Mouse (Mus musculus) embryo, embryonic 10.5 days (tissue): ENCODE measurements around the gene Cd300a.

Experiments used
- DNase-seq: peaks from one replicate; pipeline ENCODE4 v3.0.0-alpha.2; 2015; ENCODE audit warnings: low spot score

Gene Cd300a

GRCm38 (mm10) chr11:114889991-114890518 is at the start of gene Cd300a:
Gene Cd300a, plus strand, starts transcription at chr11:114890041.
- DNase-seq = no peak

- DNase-seq = peak; percentile 68
Observed at GRCm38 (mm10) chr11:114843818-114844463, 45.9 kb upstream of the Cd300a start.

GRCm38 (mm10) chr11:114844464-114845220 is 45.2 kb upstream of the Cd300a start:
- DNase-seq = no peak

- no peak for DNase-seq
Observed at GRCm38 (mm10) chr11:114846336-114846735, 43.5 kb upstream of the Cd300a start.

- DNase-seq = no peak
Observed at GRCm38 (mm10) chr11:114847008-114847407, 42.8 kb upstream of the Cd300a start.

GRCm38 (mm10) chr11:114849572-114849971 is 40.3 kb upstream of the Cd300a start:
- DNase-seq = peak; percentile 23

GRCm38 (mm10) chr11:114850066-114850451 is 39.8 kb upstream of the Cd300a start:
- peak; percentile 61 for DNase-seq

- peak; percentile 70 for DNase-seq
Observed at GRCm38 (mm10) chr11:114850452-114851268, 39.2 kb upstream of the Cd300a start, which contains the start of gene Gprc5c. Gene Gprc5c, plus strand, starts transcription at chr11:114851152.

GRCm38 (mm10) chr11:114851269-114851607 is 38.6 kb upstream of the Cd300a start:
- DNase-seq = no peak

- DNase-seq = peak; percentile 76
Observed at GRCm38 (mm10) chr11:114851608-114852310, 38.1 kb upstream of the Cd300a start.

- peak; percentile 75 for DNase-seq
Observed at GRCm38 (mm10) chr11:114852311-114853173, 37.3 kb upstream of the Cd300a start.

GRCm38 (mm10) chr11:114853174-114853838 is 36.5 kb upstream of the Cd300a start:
- DNase-seq = no peak

GRCm38 (mm10) chr11:114854581-114854980 is 35.3 kb upstream of the Cd300a start:
- DNase-seq = no peak

- DNase-seq = no peak
Observed at GRCm38 (mm10) chr11:114856125-114856524, 33.7 kb upstream of the Cd300a start.

- no peak for DNase-seq
Observed at GRCm38 (mm10) chr11:114858641-114859040, 31.2 kb upstream of the Cd300a start.

- DNase-seq = no peak
Observed at GRCm38 (mm10) chr11:114861057-114861456, 28.8 kb upstream of the Cd300a start.

GRCm38 (mm10) chr11:114862687-114863086 is 27.2 kb upstream of the Cd300a start:
- DNase-seq = no peak

GRCm38 (mm10) chr11:114863918-114864420 is 25.9 kb upstream of the Cd300a start:
- no peak for DNase-seq

GRCm38 (mm10) chr11:114865999-114866398 is 23.8 kb upstream of the Cd300a start:
- no peak for DNase-seq
